Mouse (Mus musculus) bone marrow macrophage, adult 2 months (primary cell): ENCODE measurements around the gene 4930474N05Rik. TPM values are rescaled to one million over a fixed set of nuclear protein-coding genes. Genes with fewer than 3 reads are reported as not detected.

Experiments
- H3K27ac ChIP-seq: 2 replicates; pipeline ENCODE4 v1.5.1; 2012; ENCODE audit warnings: low read depth, low read length; ENCODE audit not compliant: insufficient read depth
- H3K4me1 ChIP-seq: 2 replicates; pipeline ENCODE4 v1.6.1; 2012; ENCODE audit warnings: low read length; ENCODE audit not compliant: control insufficient read depth, insufficient read depth
- H3K4me3 ChIP-seq: 2 replicates; pipeline ENCODE4 v1.5.1; 2012; ENCODE audit warnings: mild to moderate bottlenecking, low read length, moderate library complexity; ENCODE audit not compliant: insufficient read depth
- CTCF ChIP-seq: IDR thresholded peaks from 2 replicates; pipeline ENCODE4 v1.5.1; 2012; ENCODE audit warnings: low read depth, mild to moderate bottlenecking, low read length, moderate library complexity
- POLR2A ChIP-seq: IDR thresholded peaks from 2 replicates; pipeline ENCODE4 v1.6.1; 2012; ENCODE audit warnings: mild to moderate bottlenecking, low read depth, low read length, borderline replicate concordance
- polyA plus RNA-seq: library from polyadenylated mRNA; stranded (reverse); fragments of >200 nt; gene quantifications from 2 replicates; pipeline ENCODE4 v1.2.4, GENCODE M21; 2012; ENCODE audit not compliant: missing spikeins, insufficient read depth, insufficient read length

4930474N05Rik gene
- not detected in 2 replicates for polyA plus RNA-seq

DNA sequence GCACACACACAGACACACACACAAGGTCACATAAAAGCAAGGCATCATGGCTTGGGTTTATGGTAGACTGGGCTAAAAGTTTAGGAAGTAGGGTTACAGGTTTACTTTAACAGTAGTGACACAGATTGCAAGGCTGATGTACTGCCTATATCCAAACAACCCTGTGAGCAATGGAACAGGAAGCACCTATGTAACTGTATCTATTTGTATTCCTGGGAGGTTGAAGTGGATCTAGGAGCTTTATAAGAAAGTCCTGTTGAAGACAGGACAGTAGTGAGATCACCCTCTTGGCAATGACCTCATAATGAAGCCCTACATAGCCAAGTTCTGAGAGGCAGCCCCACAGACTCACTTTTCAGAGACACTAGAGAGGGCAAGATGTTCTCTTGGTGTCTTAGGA, at the start of gene 4930474N05Rik:
TSS of gene 4930474N05Rik (plus strand) at position 301 of the 400 bp plus-strand sequence.
- Histone ChIP-seq H3K4me3 (no peak within 1 kb of the TSS), H3K27ac (no peak within 1 kb of the TSS), H3K4me1 (no peaks in the 10 kb centered on the region)
- TF ChIP-seq POLR2A (no peak), CTCF (no peak)

DNA sequence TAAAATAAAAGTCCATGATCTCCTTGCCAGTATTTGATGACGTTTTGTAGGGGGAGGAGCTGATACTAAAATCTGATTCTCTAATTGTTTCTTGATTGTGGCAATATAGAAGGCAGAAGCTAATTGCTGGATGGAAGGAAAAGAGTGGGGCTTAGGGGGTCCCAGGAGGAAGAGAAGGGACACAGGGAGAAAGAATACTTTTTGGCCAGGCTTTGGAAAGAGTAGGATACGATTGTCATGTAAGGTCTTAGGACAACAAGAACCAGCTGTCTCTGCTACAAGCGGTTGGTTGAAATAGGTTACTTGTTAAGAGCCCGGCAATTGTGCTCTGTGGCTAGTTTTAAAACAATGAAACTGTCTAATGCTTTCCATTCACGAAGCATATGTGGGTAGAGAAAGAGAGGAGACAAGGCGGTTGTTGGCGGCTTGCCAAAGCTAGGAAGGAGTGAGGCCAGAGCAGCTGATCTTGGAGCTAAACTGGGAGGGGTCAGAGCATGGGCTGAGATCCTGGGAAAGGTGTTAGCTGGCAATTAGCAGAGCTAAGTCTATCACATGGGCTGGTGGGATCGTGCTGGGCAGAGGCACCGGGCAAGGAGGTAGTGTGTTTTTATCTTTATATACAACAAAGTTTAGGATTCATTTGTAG, 45.8 kb upstream of the 4930474N05Rik start:
- H3K4me1 ChIP-seq = no peaks in the 10 kb centered on the region
- no peak overlapping the region for H3K27ac ChIP-seq
- TF ChIP-seq CTCF = no peak
- TF ChIP-seq POLR2A = no peak
- H3K4me3 ChIP-seq = no peak overlapping the region

DNA sequence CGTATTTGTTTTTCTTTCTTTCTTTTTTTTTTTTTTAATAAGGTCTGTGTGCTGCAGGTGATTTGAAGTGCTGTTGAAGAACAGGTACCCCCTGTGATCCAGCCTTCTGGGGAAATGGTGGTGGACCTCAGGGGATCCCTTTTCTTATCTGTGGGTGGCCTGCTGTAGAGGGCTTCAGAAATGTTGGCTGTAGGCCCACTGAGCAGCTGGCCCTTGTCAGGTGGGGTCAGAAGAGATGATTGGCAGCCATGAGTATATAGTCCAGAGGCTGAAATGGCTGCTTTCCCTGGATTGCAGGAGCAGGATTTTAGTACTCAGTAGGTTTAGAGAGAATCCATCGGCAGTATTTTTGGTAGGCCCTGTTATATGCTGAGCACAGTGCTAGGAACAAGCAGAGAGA, 41.4 kb upstream of the 4930474N05Rik start:
- Histone ChIP-seq H3K4me1 (no peaks in the 10 kb centered on the region), H3K27ac (no peak overlapping the region), H3K4me3 (no peak overlapping the region)
- TF ChIP-seq CTCF = no peak
- no peak for TF ChIP-seq POLR2A

DNA sequence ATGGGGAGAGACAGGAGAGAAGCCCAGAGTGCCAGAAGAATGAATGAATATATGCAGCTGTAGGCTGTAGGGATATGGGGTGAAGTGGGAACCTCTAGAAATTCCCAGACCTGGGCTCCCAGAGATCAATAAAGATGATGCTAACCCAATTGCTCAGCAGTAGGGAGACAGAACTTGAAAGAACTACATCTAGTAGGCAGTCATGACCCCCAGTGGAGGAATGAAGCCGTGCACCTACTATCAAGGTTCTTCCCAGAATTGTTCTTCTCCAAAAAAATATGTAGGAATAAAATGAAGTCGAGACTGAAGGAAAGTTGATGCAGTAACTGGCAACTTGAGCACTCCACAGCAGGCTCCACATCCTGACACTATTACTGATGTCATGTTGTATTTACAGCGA, 3.8 kb downstream of the 4930474N05Rik start:
- H3K4me3 ChIP-seq = no peak overlapping the region
- TF ChIP-seq POLR2A (no peak), CTCF (no peak)
- H3K27ac ChIP-seq = no peak overlapping the region
- H3K4me1 ChIP-seq = no peaks in the 10 kb centered on the region

DNA sequence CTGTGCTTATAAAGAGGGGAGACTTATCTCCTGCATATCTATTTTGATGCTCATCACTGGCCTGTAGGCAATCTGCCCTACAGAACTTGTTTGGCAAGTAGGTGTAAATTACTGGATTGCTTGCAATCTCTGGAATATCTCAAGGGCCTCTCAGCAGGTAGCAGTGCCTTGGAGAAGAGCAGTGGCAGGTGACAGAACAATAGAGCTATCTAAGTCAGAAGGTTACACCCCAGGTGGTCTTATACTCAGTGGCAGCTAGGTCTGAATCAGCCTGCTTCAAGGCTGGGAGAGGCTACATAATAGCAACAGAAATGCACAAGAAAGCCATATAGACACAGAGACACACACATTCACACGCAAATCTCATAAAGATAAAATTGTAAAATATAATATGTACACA, 4.9 kb downstream of the 4930474N05Rik start:
- TF ChIP-seq POLR2A (no peak), CTCF (no peak)
- H3K27ac ChIP-seq = no peak overlapping the region
- H3K4me3 ChIP-seq = no peak overlapping the region
- no peaks in the 10 kb centered on the region for H3K4me1 ChIP-seq

DNA sequence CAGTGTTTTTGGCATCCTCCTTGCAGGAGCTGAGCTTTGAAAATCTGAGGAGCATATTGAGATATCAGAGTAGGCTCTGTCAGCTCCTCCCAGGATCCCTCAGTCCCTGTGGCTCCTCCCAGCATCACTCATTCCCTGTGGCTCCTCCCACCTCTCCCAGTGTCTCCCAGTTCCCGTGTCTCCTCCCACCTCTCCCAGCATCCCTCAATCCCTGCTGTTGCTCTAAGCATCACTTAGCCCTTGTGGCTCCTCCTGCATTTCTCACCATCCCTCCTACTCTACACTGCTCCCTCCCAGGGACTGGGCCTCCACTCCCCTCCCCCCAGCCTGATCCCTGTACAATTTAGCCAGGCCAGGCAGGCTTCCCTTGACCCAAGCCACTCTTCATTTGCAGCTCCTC, 6.0 kb downstream of the 4930474N05Rik start:
- no peak overlapping the region for H3K27ac ChIP-seq
- TF ChIP-seq POLR2A (no peak), CTCF (no peak)
- no peaks in the 10 kb centered on the region for H3K4me1 ChIP-seq
- H3K4me3 ChIP-seq = no peak overlapping the region

DNA sequence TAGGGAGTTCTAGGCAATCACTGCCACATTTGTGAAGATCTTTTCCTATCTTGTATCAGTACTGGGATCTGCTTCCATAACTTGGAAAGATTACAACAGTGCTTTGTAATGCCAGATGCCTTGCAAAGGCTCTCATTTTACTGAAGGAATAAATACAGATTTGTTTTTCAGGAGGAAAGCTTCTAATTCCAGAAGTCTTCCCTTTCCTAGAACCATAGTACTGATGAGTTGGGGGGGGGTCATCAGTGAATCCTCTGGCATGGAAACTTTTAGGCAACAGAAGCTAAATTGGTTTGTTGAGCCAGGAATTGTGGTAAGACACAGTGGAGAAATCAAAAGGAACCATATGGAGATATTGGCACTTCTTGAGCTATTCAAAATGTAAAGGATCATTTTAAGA, 19.8 kb downstream of the 4930474N05Rik start:
- no peak for TF ChIP-seq CTCF
- no peak for TF ChIP-seq POLR2A
- H3K4me1 ChIP-seq = no peaks in the 10 kb centered on the region
- no peak overlapping the region for H3K4me3 ChIP-seq
- H3K27ac ChIP-seq = no peak overlapping the region

DNA sequence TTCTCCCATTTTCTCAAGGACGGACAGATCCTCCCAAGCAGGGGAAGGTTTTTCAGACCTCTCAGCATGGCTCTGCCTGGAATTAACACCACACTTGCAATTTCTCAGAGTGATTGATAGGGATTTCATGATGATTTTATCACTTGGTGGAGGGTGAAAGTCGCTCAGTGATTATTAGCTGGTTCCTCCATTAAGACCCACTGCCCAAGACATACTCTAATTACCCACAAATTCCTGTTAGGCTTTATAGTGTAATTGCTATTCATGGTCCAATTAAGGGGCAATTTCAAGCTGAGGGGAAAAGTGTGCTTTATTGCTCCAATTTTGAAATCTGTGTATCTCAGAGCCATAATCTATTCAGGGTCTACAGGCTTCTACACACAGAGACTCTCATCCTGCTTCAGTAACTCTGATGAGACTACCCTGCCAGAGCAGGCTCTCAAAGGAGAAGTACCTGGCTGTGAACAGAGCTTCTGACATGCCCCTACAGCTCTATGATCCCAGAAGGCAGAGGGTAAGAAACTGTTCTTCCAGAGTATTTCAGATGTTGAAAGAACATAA, 29.1 kb downstream of the 4930474N05Rik start:
- Histone ChIP-seq H3K4me3 (no peak overlapping the region), H3K4me1 (no peaks in the 10 kb centered on the region), H3K27ac (no peak overlapping the region)
- TF ChIP-seq POLR2A (no peak), CTCF (no peak)

DNA sequence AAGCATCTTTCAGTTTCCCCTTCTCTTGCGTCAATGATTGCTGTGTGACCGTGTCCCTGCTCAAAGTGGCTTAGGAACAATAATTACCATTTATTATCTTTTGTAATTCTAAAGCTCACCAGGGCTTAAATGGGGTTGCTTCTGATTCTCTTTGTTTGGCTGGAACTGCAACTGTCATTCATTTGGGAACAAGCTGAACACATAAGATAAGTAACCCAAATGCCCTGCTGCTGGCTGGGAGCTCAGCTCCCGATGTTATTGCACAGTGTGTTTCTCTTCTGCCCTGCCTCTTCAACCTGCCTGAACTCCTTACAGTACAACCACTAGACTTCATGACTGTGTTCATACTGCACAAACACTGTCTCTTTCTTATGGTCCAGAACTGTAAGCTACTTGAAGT, 41.0 kb downstream of the 4930474N05Rik start:
- no peak overlapping the region for H3K27ac ChIP-seq
- no peak for TF ChIP-seq CTCF
- no peak for TF ChIP-seq POLR2A
- no peaks in the 10 kb centered on the region for H3K4me1 ChIP-seq
- H3K4me3 ChIP-seq = no peak overlapping the region

DNA sequence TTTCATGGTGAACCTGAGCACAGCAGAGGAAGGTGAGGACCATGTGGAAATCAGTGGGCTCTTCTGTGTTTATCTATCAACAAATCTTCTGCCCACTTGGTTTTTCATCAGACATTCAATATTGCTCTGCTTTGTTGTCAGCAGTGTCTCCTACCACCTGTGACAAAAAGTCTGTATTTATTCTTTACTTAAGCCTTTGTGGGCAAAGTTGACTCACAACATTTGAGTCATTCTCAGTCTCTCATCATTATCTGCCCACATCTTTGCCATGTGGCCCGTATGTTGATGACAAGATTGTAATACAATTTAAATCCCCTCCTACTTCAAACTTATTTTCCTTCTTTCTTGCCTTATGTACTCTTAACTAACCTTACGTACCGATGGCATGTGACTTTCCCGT, 43.0 kb downstream of the 4930474N05Rik start:
- Histone ChIP-seq H3K4me3 (no peak overlapping the region), H3K27ac (no peak overlapping the region), H3K4me1 (no peaks in the 10 kb centered on the region)
- TF ChIP-seq CTCF (no peak), POLR2A (no peak)
